Mouse (Mus musculus): ENCODE data around the gene Iah1. TPM values are rescaled to one million over a fixed set of nuclear protein-coding genes. Genes with fewer than 3 reads are reported as not detected.

The Iah1 gene
- polyA plus RNA-seq (2012; ENCODE audit: low replicate concordance), result 56.7 and 62.6 TPM in 2 replicates

GRCm38 (mm10) chr12:21315923-21316868 lies at the start of gene Iah1:
Gene Iah1 (plus strand): TSS chr12:21316389.

GRCm38 (mm10) chr12:21284761-21285441 lies 31.3 kb upstream of the Iah1 start, which contains the start of gene Cpsf3:
Gene Cpsf3 (plus strand): TSS chr12:21285391.

GRCm38 (mm10) chr12:21286243-21286622 lies 30.0 kb upstream of the Iah1 start, which contains the start of gene Itgb1bp1:
Gene Itgb1bp1 (minus strand): TSS chr12:21286284.

GRCm38 (mm10) chr12:21373100-21373819 lies 57.1 kb downstream of the Iah1 start, which contains the start of gene Adam17:
Gene Adam17 (minus strand): TSS chr12:21373632.

Other genes with a start within 250 kb of the Iah1 start
- 2.4 and 3.6 TPM in 2 replicates for gene Cpsf3, start 31.0 kb upstream of the Iah1 start, polyA plus RNA-seq (2012; ENCODE audit: low replicate concordance)
- gene Itgb1bp1, start 30.1 kb upstream of the Iah1 start, polyA plus RNA-seq (2012; ENCODE audit: low replicate concordance), result 7.4 and 13.6 TPM in 2 replicates
- 14.0 and 20.8 TPM in 2 replicates for gene Adam17, start 57.2 kb downstream of the Iah1 start, polyA plus RNA-seq (2012; ENCODE audit: low replicate concordance)
- gene Ywhaq, start 101.2 kb downstream of the Iah1 start, polyA plus RNA-seq (2012; ENCODE audit: low replicate concordance), result 41.3 and 87.3 TPM in 2 replicates

Measured in leukemia stem cell, adult 10-12 weeks (primary cell).